ENCODE assay signal across 16 mouse cellular contexts in genomic region chr19:10768694-10769428, GRCm38 (mm10). TPM values are rescaled to one million over a fixed set of nuclear protein-coding genes. Genes with fewer than 3 reads are reported as not detected.
DNase-seq lines count a peak whose midpoint lies in the region; ATAC-seq lines count a peak whose summit lies in the region.
"Had no signal": no experiment of that assay in that cellular context is flagged by ENCODE, and none has a peak within 500 bp of the region (broad histone marks: within the 10 kb centered on the region; RNA-seq: fewer than 3 reads in every experiment).

No protein-coding gene starts in this region.

- H3K9me3 ChIP-seq in forebrain, embryonic 10.5 days = no peaks in the 10 kb centered on the region
- H3K9me3 ChIP-seq in forebrain, embryonic 16.5 days (ENCODE audit: control insufficient read depth, low read length) = no peaks in the 10 kb centered on the region
- no peaks in the 10 kb centered on the region for H3K9me3 ChIP-seq in kidney, embryonic 14.5 days (ENCODE audit: control insufficient read depth, low read length)
- H3K9me3 ChIP-seq in midbrain, embryonic 12.5 days = no peaks in the 10 kb centered on the region
- H3K9me3 ChIP-seq: limb, embryonic 15.5 days had no signal

- H3K27ac ChIP-seq in forebrain, embryonic 10.5 days = 0 out of 2 replicates have a peak overlapping the region, but pooled peaks have one; percentile 2
- H3K27ac ChIP-seq in forebrain, embryonic 16.5 days (ENCODE audit: low read length) = no peak overlapping the region
- peak overlapping the region; percentile 4; the same call in 1 of the 2 replicates for H3K27ac ChIP-seq in kidney, embryonic 14.5 days (ENCODE audit: low read depth, low read length)
- 0 out of 2 replicates have a peak overlapping the region, but pooled peaks have one; percentile 35 for H3K27ac ChIP-seq in midbrain, embryonic 12.5 days (replicated peaks)
- H3K27ac ChIP-seq: limb, embryonic 15.5 days had no signal

- H3K4me2 ChIP-seq in forebrain, embryonic 16.5 days (ENCODE audit: low read length) = no peak overlapping the region
- H3K4me2 ChIP-seq in kidney, embryonic 14.5 days (replicated peaks; ENCODE audit: low read depth, low read length) = no peak overlapping the region
- H3K4me2 ChIP-seq in midbrain, embryonic 12.5 days (replicated peaks) = no peak overlapping the region
- H3K4me2 ChIP-seq: limb, embryonic 15.5 days had no signal

- no peak overlapping the region for H3K9ac ChIP-seq in forebrain, embryonic 16.5 days (replicated peaks; ENCODE audit: low read depth, low read length)
- no peak overlapping the region for H3K9ac ChIP-seq in kidney, embryonic 14.5 days (ENCODE audit: low read depth, low read length)
- no peak overlapping the region for H3K9ac ChIP-seq in midbrain, embryonic 12.5 days (replicated peaks)
- H3K9ac ChIP-seq: limb, embryonic 15.5 days had no signal

- H3K4me3 ChIP-seq in forebrain, embryonic 10.5 days = no peak overlapping the region
- H3K4me3 ChIP-seq in forebrain, embryonic 16.5 days (replicated peaks; ENCODE audit: low read length) = no peak overlapping the region
- H3K4me3 ChIP-seq in kidney, embryonic 14.5 days (ENCODE audit: low read length) = no peak overlapping the region
- no peak overlapping the region for H3K4me3 ChIP-seq in midbrain, embryonic 12.5 days
- H3K4me3 ChIP-seq: erythroblast, embryonic 14.5 days; limb, embryonic 15.5 days; myocyte had no signal

- H3K36me3 ChIP-seq in forebrain, embryonic 10.5 days (replicated peaks) = no peaks in the 10 kb centered on the region
- H3K36me3 ChIP-seq in forebrain, embryonic 16.5 days (ENCODE audit: control insufficient read depth, insufficient read depth) = no peaks in the 10 kb centered on the region
- no peaks in the 10 kb centered on the region for H3K36me3 ChIP-seq in kidney, embryonic 14.5 days (ENCODE audit: control insufficient read depth, insufficient read depth, low read length)
- no peaks in the 10 kb centered on the region for H3K36me3 ChIP-seq in midbrain, embryonic 12.5 days
- H3K36me3 ChIP-seq: limb, embryonic 15.5 days had no signal

- DNase-seq in forebrain, embryonic 10.5 days (ENCODE audit: extremely low spot score, low spot score) = no peak
- DNase-seq in kidney, adult 9 months = no peak
- peak; percentile 30 for DNase-seq in Muller cell, postnatal 12 days (ENCODE audit: inconsistent ontology term)
- DNase-seq in right cerebral cortex, postnatal 25 days = no peak
- no peak for DNase-seq in spleen, postnatal 36 days (ENCODE audit: low spot score in 2 of 2)
- DNase-seq: heart, adult 11 months; kidney, postnatal 25 days; lung, adult 2 months; right cerebral cortex, postnatal 4 days had no signal

- 77% methylated on average over 6 of the region's 6 CpGs for WGBS in forebrain, embryonic 10.5 days
- WGBS in forebrain, embryonic 16.5 days = 63% methylated on average over 6 of the region's 6 CpGs
- WGBS in kidney, embryonic 14.5 days = 59% methylated on average over 6 of the region's 6 CpGs
- 73% methylated on average over 6 of the region's 6 CpGs for WGBS in midbrain, embryonic 12.5 days

- no peak for ATAC-seq in forebrain, embryonic 16.5 days
- ATAC-seq in kidney, embryonic 14.5 days (ENCODE audit: low FRiP score, low TSS enrichment) = peak; percentile 28; the same call in 1 of the 2 replicates
- ATAC-seq in midbrain, embryonic 12.5 days (ENCODE audit: low FRiP score, low read depth) = no peak

- H3K27me3 ChIP-seq in forebrain, embryonic 10.5 days (ENCODE audit: poor library complexity, severe bottlenecking) = no peaks in the 10 kb centered on the region
- H3K27me3 ChIP-seq in forebrain, embryonic 16.5 days (replicated peaks; ENCODE audit: control insufficient read depth, insufficient read depth, low read length) = no peaks in the 10 kb centered on the region
- no peaks in the 10 kb centered on the region for H3K27me3 ChIP-seq in kidney, embryonic 14.5 days (ENCODE audit: control insufficient read depth, insufficient read depth, low read length)
- H3K27me3 ChIP-seq in midbrain, embryonic 12.5 days = no peaks in the 10 kb centered on the region
- H3K27me3 ChIP-seq: limb, embryonic 15.5 days; Patski had no signal

- peaks cover 14% of the 10 kb centered on the region for H3K4me1 ChIP-seq in forebrain, embryonic 10.5 days
- no peaks in the 10 kb centered on the region for H3K4me1 ChIP-seq in forebrain, embryonic 16.5 days (replicated peaks; ENCODE audit: control insufficient read depth, insufficient read depth, low read length)
- H3K4me1 ChIP-seq in kidney, embryonic 14.5 days (ENCODE audit: control insufficient read depth, insufficient read depth, low read length) = no peaks in the 10 kb centered on the region
- H3K4me1 ChIP-seq in midbrain, embryonic 12.5 days = 0 out of 2 replicates have a peak, but pooled peaks cover 3% of the 10 kb centered on the region
- H3K4me1 ChIP-seq: limb, embryonic 15.5 days had no signal

RNA-seq across cellular contexts. Expression of gene Cd5, which starts 30.1 kb away (rescaled TPM):
- polyA plus RNA-seq in forebrain, embryonic 10.5 days (2016; fragmentation: Nextera tagmentation; extraction: Ambion mirVana) = not detected in 2 replicates
- 0.06 and 0.10 TPM in 2 replicates for polyA plus RNA-seq in forebrain, embryonic 16.5 days (2015; fragmentation: Nextera tagmentation; extraction: Ambion mirVana)
- 0.46 and 0.61 TPM in 2 replicates for polyA plus RNA-seq in kidney, embryonic 14.5 days (2014; fragmentation: Nextera tagmentation; extraction: Ambion mirVana)
- 0.27 and 0.32 TPM in 2 replicates for polyA plus RNA-seq in midbrain, embryonic 12.5 days (2016; fragmentation: Nextera tagmentation; extraction: Ambion mirVana)
- polyA plus RNA-seq: erythroblast, embryonic 14.5 days; myocyte; Patski had no signal
